Mouse (Mus musculus) cerebral cortex, adult 2 months (tissue): ENCODE data around the gene Acaca.

Experiments used
- WGBS: fragments of 180-500 bp; shearing (Covaris S2); methylation state at CpG from one replicate; pipeline ENCODE4 v1.1.7; 2018; 5-methylcytosine and 5-hydroxymethylcytosine counted together

Gene Acaca

DNA sequence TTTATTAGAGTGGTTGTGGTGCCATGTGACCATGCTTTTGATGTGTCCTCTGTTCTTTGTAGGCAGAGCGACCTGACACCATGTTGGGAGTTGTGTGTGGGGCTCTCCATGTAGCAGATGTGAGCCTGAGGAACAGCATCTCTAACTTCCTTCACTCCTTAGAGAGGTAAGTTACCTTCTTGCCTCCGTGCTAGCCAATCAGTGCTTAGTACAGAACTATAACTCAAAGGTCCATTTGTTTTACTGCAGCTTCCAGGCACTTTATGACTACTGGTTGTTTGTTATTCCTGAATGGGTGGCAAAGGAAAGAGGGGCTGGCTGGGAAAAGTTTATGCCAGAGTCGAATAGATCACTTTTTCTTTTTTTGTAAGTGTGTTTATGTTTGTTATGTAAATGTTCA lies 121.7 kb downstream of the Acaca start:
- 88% methylated on average over 3 of the region's 3 CpGs for WGBS

DNA sequence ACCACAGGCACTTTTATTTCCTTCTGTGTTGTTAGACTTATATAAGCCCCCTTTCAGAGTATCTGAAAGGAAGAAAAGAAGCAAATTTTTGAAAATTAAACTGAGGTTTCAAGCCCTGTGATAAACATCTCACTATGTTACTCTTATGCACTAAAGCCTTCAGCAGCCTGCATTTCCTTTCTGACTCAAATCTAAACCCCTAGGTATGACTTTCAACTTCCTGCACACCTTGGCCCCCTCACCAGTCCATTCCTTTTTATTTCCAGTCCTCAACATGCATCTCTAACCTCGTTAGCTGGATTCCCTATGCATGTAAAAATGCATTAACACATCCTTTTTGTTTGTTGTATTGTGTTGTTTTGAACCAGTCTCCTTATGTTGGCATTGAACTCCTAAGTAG lies 123.0 kb downstream of the Acaca start:
- WGBS, result 74% methylated on average over 1 of the region's 1 CpGs

DNA sequence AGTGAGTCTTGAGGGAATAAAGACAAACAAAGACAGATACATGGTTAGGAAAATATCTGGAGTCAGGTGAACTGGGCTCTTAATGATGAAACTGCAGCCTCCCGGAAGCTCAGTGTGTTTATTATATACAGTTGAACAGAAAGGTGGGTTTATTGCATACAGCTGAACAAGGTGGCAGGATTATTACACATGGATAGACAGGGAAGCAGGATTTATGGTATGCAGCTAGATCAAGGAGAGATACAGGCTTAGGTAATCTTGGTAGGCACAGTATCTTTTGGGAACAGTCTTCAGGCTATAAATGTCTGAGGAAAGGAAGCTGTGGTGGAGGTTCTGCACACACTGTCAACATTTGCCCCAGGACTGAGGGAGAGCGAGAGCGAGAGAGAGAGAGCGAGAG lies 126.4 kb downstream of the Acaca start:
- 88% methylated on average over 4 of the region's 4 CpGs for WGBS

DNA sequence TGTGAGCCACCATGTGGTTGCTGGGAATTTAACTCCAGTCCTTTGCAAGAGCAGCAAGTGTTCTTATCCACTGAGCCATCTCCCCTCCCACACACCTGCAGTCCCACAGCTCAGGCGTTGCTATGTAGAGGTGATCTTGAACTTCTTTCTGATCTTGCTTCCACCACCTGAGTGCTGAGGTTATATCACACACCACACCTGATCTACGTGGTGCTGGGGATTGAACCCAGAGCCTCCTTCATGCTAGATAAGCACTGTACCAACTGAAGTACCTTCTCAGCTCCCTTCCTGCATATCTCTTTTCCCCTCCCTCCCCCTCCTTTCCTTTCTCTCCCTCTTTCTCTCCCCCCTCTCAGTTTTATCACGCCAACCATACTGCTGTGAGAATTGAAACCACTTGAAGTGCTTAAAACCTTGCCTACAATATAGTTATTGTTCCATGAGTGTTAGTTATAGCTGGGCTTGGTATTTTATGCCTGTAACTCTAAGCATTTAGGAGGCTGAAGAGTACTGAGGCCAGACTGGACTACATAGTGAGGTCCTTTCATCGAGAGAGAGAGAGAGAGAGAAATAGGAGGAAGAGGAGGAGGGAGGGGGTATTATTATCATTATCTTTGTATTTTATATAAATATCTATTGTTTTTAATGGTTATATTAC lies 128.7 kb downstream of the Acaca start:
- WGBS, result 90% methylated on average over 4 of the region's 4 CpGs

DNA sequence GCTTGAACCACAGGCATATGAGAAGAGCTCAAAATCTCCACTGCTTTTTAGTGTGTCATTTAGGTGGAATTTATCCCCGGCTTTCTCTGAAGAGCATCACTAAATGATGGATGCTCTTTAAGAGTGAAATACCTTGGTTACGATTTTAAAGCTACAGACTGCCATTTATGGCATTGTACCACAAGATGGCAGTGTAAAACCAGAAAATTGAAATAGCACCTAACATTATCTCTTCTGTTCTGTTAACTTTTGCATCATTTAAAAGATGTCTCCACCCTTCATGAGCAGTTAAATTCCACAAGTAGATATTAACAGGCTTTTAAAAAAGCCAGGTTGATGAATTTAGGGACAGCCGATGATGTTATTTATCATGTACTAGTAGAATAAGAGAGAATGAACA lies 135.0 kb downstream of the Acaca start:
- 46% methylated on average over 3 of the region's 3 CpGs for WGBS

DNA sequence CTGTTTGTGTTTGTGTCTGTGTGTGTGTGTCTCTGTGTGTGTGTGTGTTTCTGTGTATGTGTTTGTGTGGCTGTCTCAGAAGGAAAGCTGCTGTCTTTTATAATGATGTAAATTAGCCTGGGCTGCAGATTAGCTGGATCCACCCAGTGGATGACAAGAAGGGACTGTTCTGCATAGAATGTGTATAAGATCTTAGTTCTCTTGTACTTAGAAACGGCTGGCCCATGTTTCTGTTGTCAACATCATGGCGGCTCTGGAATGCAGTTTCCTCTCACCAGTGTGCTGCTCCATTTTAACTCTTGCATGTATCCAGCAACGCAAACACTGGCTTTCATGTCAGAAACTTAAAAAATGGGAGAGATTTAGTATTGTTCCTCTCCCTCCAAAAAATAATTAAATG lies 141.0 kb downstream of the Acaca start:
- 65% methylated on average over 3 of the region's 3 CpGs for WGBS

DNA sequence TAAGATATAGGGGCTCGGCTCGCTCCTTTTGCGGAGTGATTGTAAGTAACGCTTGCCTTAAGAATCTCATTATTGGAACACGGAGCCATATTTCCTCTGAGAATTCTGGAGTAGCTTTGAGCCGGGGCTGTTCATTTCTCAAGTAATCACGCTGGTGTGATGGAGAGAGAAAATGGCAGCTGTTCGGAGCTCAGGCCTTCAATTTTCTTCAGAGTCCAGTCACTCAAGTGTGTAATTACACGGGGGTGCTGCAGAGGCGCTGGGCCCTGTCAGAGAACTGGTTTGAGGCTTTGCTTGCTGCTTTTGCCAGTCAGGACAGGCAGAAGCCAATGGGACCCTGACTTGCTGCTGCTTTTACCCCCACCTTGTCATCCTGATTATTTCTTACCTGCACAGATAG lies 142.5 kb downstream of the Acaca start:
- WGBS, result 81% methylated on average over 10 of the region's 10 CpGs

DNA sequence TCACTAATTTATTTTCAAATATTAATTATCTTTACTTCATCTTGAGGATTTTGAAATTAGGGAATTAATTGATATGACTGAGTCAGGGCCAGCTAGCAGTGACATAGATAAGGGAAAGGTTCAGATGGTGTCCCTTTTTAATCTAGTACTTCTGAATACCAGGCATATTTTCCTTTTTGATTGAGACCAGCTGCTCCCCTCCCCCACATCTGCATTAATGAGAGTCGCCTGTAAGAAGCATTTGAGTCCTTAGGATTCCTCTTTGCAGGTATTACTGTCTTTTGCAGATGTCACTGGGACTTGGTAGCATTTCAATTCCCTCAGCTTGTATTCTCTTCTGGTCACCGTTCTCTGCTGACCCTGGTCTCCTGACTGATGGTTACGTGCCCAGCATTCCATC lies 143.1 kb downstream of the Acaca start:
- WGBS, result 83% methylated on average over 3 of the region's 3 CpGs

DNA sequence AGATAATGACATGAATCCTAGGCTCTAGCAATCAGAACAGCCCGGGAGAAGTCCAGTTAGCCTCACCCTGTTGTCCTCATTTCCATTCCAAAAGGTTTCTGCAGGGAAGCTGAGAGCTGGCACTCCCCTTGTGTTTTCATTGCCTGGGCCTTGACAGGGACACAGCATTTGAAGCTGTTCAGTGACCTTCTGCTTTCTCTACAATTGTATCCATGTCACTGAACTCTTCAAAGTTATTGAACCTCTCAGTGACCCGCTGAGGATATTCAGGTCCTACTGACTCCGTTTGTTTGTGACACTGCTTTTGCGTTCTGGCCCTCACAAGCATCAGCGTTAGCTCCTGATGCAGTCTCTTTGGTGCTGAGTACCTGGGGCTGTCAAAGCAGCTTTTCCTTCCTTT lies 147.5 kb downstream of the Acaca start:
- 66% methylated on average over 5 of the region's 5 CpGs for WGBS

DNA sequence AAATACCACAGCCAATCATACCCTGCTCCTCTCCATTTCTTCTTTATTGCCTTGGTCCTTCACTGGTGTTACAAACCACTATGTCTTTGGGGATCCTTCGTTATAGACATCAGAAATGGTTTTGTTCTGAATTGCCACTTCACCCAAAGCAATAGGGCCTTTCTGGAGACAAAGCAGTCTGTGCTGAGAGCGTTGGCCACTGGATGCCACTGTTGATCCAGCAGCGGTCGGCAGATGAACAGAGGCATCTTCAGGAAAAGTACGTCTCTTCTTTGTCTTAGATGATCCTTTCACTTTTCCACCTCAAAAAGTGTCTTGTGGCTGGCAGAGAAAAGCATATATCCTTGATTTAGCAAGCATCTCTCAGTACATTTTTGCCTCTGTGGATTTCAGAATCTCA lies 151.8 kb downstream of the Acaca start:
- WGBS, result 53% methylated on average over 5 of the region's 5 CpGs

DNA sequence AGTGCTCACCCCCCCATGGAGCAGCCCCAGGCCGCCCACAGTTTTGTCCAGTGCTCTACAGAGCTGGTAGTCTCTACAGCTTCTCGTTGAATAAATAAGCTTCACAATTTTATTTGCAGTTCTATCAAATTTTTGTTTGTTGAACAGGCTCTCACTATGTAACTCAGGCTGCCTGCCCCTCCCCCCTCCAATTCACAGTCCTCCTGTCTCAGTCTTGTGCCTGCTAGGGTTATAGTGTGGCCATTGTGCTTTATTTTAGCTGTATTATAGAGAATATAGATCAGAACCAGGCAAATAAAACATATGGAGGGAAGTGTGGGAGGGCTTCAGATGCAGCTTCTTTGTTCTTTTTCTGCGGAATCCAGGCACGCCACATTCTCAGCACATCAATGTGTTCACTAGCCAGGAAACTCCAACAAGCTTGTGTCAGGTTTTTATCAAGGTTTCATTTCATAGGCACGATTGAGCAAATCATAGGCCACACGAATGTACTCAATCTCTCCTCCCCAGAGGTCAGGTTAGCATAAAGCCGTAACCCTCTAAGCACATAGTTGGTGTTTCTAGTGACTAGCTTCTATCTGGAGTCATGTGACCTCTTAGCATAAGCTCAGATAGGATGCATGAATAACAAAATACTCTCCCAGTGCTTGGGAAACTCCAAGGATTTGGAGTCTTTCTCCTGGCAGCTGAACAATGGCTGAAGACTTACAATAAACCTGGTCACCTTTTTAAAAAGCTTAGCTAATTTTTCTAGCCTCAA lies 153.7 kb downstream of the Acaca start:
- WGBS, result 64% methylated on average over 7 of the region's 7 CpGs

DNA sequence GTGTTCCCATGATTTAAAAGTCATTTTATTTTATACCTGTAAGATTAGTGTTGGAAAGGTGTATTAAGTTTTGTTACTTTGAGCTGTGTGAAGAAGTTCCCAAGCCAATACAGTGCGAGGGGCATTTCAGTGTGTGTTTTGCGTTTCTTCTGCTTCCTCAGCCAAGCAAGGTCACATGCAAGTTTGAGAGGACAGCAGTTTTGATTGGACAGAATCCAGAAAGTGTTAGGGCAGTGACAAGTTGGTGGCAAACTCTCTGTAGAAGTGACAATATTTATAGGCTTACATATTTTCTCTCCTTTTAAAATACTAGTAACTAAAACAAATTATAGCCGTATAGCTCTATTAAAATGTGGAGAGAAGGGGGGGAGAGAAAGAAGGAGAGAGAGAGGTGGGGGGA lies 161.3 kb downstream of the Acaca start:
- 61% methylated on average over 3 of the region's 3 CpGs for WGBS

DNA sequence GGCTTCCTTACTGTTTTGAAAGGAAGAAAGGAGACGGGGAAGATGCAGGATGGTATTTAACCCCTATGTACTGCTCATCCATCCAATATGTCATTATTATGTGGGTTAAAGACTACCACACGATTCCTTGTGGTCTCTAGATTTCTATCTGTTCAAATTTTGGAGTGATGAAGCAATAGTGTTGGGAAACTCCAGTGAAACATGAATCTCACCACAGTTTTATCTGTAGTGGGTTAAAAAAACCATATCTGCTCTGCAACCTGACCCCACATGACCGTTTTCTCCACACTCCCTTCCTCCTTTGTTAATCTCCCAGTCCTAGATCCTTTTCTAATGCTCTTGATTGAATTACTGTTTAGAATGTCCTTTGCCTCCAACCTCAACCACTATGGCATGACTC lies 163.1 kb downstream of the Acaca start:
- 90% methylated on average over 3 of the region's 3 CpGs for WGBS

DNA sequence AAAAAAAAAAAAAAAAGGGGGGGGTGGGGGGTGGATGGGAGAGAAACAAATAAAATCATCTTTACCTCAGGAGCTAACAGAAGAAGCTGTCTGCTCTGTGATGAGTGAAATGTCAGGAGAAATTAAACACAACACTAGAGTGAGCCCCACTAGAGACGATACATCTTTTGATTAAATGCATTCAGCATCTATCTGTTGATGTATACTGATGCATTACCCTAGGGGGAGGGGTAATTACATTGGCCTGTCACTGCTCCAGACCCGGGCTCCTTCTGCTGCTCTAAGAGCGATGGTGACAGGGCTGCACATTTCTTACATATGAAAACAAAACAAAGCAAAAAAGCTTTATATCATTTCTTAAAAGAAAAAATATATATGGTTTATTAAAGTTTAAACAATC lies 163.8 kb downstream of the Acaca start:
- 95% methylated on average over 3 of the region's 3 CpGs for WGBS

DNA sequence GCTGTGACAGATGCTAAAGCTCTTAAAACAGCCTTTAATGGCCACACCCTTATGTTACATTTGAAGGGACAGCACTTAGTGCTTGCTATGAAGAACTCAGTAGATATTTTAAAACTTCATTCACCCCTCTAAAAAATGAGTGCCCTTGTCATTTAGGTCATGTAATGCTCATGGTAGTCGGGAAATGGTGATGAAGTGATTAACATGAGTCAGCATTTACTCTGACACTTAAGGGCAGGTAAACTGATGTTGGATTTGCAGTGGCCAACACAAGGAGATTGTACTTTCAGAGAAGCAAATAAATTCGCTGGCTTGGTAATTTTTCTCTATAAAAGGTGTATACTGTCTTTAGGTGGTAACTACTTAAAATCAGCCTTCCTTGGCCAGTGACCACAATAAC lies 166.9 kb downstream of the Acaca start:
- 87% methylated on average over 2 of the region's 2 CpGs for WGBS

DNA sequence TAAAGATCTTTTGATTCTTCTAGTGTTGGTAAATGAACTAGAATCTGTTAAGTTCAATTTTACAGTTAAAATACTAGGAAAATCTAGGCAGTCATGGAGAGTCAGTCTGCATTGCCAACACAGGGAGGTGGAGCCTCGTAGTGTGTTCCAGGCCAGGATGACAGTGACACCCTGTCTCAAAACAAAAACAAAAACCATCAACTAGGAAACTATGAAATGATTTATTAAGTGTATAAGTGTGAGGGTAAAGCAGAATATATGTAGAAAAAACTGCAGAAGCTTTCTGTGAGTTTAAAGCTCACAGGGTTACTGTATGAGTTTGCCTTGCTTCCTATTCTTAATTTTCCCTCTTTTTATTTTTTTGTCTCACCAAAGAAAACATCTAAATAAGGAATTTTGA lies 176.0 kb downstream of the Acaca start:
- 79% methylated on average over 1 of the region's 1 CpGs for WGBS

DNA sequence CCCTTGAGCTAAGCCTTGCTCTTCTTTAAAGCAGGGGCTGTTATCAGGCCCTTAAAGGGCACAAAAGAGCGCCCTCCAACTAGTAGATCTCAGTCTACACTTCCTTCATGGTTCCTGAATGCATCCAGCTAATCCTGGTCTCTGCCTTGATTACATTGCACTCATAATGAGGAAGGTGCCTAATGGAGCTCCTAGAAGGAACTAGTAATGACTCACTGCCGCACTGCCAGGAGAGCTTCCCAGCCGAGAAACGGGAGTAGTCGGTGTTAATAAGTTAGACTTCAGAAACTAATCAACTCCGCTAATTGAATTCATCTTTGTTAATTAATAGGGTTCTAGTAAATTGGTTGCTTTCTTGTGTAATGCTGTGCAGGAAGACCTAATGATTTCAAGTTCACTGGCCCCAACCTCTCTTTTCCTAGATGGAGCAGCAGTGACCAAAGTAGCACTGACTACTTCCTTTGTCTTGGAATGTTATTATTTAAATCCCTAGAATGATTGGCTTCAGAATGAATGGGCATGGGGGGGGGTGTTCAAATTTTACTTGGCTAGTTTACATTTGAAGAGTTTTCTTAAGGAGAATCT lies 176.8 kb downstream of the Acaca start:
- 72% methylated on average over 6 of the region's 6 CpGs for WGBS

DNA sequence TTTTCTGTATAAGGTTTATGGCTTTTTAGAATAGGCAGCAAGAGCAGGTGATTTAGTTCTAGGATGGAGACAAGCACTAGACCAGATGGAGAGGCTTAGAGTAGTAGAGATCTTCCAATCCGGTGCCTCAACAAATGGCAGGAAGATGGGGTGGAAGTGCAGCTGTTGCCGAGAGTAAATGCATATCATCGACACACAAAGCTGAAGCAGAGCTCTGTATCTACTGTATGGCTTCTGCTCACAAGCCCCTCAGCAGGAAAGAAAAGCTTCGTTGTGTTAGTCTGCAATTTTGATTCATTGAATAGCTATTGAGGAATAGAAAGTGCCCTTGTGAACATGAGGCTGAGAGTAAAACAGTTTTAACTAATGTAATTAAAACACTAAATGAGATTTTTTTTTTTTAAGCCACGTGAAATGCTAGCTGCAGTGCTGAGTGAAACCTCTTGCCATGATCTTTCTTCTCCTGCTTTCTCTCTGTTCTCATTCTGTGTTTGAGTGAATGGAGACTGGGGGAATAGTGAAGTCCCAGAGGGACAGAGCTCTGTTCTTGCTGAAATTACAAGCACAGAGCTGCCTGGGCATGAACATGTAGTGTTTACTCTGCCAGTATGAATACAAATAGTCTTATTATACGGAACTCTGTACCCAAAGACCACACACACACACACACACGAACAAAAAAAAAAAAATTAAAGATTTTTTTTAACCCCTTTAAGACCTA lies 194.7 kb downstream of the Acaca start:
- 36% methylated on average over 7 of the region's 7 CpGs for WGBS

DNA sequence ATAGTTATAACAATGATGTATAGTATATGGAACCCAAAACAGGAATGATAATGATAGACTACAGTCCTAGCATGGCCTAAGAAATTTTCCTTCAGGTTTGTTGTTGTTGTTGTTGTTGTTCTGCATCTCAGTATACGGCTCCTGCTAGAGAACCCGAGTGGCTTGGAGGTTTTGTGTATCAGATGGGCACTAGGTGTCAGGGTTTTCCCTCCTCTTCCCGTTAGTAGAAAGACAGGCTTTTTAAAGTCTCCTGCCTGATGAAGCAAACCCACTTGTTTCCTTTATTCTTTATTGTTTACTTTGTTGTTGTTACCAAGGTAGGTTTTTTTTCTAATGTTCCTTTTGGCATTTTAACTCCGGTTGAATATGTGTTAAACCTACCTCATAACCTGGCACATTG lies 197.6 kb downstream of the Acaca start:
- 71% methylated on average over 4 of the region's 4 CpGs for WGBS

DNA sequence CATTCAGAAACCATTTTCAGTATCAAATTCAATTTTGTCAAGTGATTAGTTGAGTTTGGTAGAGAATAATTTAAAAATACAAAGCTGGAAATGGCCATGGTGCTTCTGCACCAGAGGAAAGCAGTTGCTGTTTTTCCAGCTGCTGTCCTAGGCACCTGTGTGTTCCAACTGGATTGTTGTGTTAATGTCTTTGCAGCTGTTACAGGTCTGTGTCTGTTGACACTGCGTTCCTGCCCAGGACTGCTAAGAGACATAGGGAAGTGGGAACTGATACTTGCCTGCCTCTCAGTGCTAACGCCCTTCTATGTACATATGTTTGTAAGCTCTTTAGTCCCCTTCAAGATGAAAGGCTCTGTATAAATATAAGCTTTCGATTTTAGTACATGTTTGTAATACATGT lies 203.4 kb downstream of the Acaca start:
- WGBS, result 81% methylated on average over 3 of the region's 3 CpGs

DNA sequence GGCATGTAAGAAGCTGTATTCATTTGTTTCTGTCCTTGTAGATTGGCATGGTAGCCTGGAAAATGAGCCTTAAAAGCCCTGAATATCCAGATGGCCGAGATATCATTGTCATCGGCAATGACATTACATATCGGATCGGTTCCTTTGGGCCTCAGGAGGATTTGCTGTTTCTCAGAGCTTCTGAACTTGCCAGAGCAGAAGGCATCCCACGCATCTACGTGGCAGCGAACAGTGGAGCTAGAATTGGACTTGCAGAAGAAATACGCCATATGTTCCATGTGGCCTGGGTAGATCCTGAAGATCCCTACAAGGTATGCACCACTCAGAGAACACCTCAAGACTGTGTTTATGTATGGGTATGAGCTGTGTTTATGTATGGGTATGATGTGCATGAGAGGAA lies 208.8 kb downstream of the Acaca start:
- WGBS, result 66% methylated on average over 8 of the region's 8 CpGs

DNA sequence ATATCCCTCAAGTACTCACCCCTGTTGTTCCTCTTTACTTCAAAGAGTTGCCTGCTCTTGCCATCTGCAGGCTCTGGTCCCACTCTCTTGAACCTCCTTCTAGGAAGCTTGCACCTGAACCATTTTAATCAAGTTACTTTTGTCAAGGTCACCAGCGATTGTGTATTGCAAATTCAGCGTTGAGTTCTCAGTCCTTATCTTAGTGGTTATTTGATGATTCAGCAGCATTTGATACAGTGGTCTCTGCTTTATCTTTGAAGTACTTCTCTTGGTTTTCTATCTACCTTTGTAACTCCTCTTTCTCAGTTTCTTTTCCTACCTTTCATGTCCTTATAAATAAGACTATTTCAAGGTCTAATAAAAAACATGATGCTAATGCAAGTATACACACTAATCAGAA lies 211.2 kb downstream of the Acaca start:
- 93% methylated on average over 2 of the region's 2 CpGs for WGBS
